Mouse (Mus musculus) cortical plate, adult 2 months (tissue): ENCODE measurements at regions not wholly inside any gene's neighbourhood (a gene's known extent, or its start where the extent isn't known, plus 50 kb on each side); places are given as distances from the start of the nearest gene placed in this dataset.
"Not testable (repeated sequence)": the region's sequence is repeated elsewhere in the genome, so short reads cannot be mapped to it uniquely, and the experiment has no call there.

Source experiments
- H3K27ac ChIP-seq: fragments of 200-500 bp; 2 replicates; pipeline ENCODE4 v1.5.1; 2012; ENCODE audit warnings: low read length, control low read depth, inconsistent platforms; ENCODE audit not compliant: insufficient read depth
- H3K4me1 ChIP-seq: fragments of 200-500 bp; 2 replicates; pipeline ENCODE4 v1.6.1; 2011; ENCODE audit warnings: low read length; ENCODE audit not compliant: control insufficient read depth, insufficient read depth
- H3K4me3 ChIP-seq: fragments of 200-500 bp; 2 replicates; pipeline ENCODE4 v1.5.1; 2011; ENCODE audit warnings: mild to moderate bottlenecking, low read length, control low read depth; ENCODE audit not compliant: insufficient read depth
- CTCF ChIP-seq: fragments of 200-500 bp; IDR thresholded peaks from 2 replicates; pipeline ENCODE4 v1.5.1; 2011; ENCODE audit warnings: mild to moderate bottlenecking, control low read depth, low read length; ENCODE audit not compliant: insufficient read depth; ENCODE audit errors: extremely low read depth
- POLR2A ChIP-seq: fragments of 200-500 bp; IDR thresholded peaks from 2 replicates; pipeline ENCODE4 v1.6.1; 2011; ENCODE audit warnings: mild to moderate bottlenecking, low read length, control low read depth; ENCODE audit not compliant: insufficient read depth; ENCODE audit errors: extremely low read depth

DNA sequence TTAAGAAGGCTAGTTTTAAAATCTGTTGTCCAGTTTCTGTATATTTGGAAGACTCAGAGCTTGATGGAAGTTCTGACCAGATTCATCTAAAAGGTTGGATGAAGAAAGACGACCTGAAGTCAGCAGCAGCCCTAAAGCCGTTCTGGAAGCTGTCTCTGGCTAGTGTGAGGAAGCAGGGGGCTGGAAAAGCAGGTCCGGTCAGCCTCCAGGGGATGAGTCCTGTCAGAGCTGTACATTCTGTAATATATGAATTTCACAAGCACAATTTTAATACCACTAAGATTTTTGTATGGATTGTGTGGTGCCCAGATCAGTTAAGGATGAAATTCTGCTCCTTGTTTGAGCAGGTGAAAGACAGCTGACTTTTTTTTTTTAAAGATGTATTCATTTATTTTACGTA, 1000.2 kb downstream of the 4930447A16Rik start:
- no peak for TF ChIP-seq POLR2A
- TF ChIP-seq CTCF = no peak
- Histone ChIP-seq H3K4me1 (0 out of 2 replicates have a peak, but pooled peaks cover 2% of the 10 kb centered on the region), H3K4me3 (no peak overlapping the region), H3K27ac (no peak overlapping the region)

DNA sequence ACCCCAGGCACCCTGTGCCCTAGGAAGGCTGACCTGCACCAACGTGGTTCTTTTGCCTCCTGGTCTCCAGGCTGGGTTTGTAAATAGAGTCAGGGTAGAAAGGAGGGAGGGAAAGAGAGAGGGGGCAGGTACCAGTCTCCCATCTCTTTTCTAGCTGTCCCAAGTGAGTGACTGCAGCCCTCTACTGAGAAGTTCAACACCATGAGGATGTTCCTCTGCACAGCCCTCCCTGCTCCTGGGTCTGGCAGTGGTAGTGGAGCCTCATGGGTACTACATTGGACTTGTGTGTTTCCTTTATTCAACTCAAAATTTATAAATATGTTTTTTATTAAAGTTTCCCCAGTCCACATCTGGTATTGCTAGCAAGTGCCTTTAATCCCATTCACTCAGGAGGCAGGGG, 1002.6 kb downstream of the 4930447A16Rik start:
- TF ChIP-seq POLR2A (no peak), CTCF (no peak)
- Histone ChIP-seq H3K4me1 (no peaks in the 10 kb centered on the region), H3K27ac (no peak overlapping the region), H3K4me3 (no peak overlapping the region)

DNA sequence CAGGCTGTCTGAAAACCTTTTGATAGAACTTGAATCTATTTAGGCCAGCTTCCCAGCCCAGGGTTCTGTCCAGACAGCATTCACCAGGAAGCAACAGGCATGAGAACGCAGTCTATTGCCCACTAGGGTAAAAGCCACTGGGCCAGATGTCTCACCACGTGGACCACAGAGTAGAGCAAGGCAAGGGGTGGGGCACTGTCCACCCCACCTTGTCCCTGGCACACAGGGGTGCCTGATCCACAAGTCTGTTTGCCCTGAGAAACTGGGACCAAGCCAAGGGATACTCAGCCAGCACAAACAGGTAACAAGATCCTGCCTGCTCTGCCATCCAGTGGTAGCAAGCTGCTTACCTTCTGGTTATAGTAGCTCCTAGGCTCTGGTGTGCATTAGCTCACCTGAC, 1006.3 kb downstream of the 4930447A16Rik start:
- Histone ChIP-seq H3K4me1 (no peaks in the 10 kb centered on the region), H3K4me3 (no peak overlapping the region), H3K27ac (no peak overlapping the region)
- TF ChIP-seq CTCF (no peak), POLR2A (no peak)

GRCm38 (mm10) chr15:38433386-38433785, 1008.0 kb downstream of the 4930447A16Rik start:
- Histone ChIP-seq H3K27ac (no peak overlapping the region), H3K4me3 (no peak overlapping the region), H3K4me1 (no peaks in the 10 kb centered on the region)
- TF ChIP-seq POLR2A = no peak
- no peak for TF ChIP-seq CTCF

DNA sequence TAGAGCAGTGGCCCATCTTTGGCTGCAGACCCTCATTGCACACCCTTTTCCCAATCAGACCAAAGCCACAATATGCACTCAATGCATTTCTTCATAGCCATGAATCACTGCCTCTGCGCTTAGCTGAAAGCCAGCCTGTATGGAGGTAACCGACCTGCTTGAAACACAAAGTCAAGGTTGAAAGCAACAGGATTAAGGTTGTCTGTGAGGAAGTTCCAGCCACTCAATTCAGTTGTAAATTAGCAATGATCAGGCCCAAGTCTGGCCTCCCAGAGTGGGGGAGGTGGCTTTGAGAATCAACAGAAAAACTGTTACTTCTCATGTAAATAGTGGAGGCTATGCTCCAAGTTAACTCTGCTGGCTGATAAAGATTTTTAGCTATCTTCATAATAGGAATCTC, 1008.9 kb downstream of the 4930447A16Rik start:
- H3K4me3 ChIP-seq, H3K27ac ChIP-seq, H3K4me1 ChIP-seq: not testable (repeated sequence)
